Mouse (Mus musculus): ENCODE data around the gene Olfr399.

The Olfr399 gene

GRCm38 (mm10) chr11:74056451-74056850 is at the start of gene Olfr399, which contains the start of gene Olfr139:
Gene Olfr399, minus strand, starts transcription at chr11:74056615.
Gene Olfr139, minus strand, starts transcription at chr11:74056551.
- DNase-seq (ENCODE audit: low read depth, low spot score) = no peak

- peak; percentile 15 for DNase-seq (ENCODE audit: low read depth, low spot score)
Measured at GRCm38 (mm10) chr11:74105066-74105465, 48.7 kb upstream of the Olfr399 start.

- no peak for DNase-seq (ENCODE audit: low read depth, low spot score)
Measured at GRCm38 (mm10) chr11:74101507-74101906, 45.1 kb upstream of the Olfr399 start.

GRCm38 (mm10) chr11:74100724-74101123 is 44.3 kb upstream of the Olfr399 start:
- DNase-seq (ENCODE audit: low read depth, low spot score) = no peak

GRCm38 (mm10) chr11:74069655-74070054 is 13.2 kb upstream of the Olfr399 start, which contains the start of gene Zfp616:
Gene Zfp616, plus strand, starts transcription at chr11:74069955.
- no peak for DNase-seq (ENCODE audit: low read depth, low spot score)

- peak; percentile 2 for DNase-seq (ENCODE audit: low read depth, low spot score)
Measured at GRCm38 (mm10) chr11:74051347-74051746, 5.1 kb downstream of the Olfr399 start.
